Mouse (Mus musculus) liver, embryonic 15.5 days (tissue): Measurements from ENCODE around the gene Lrig1. TPM values are rescaled to one million over a fixed set of nuclear protein-coding genes. Genes with fewer than 3 reads are reported as not detected.

Experiments used
- ATAC-seq: fragments of 200-750 bp; cut with Nextera tagmentation; 2 replicates; pipeline ENCODE4 v1.8.0; 2017; ENCODE audit warnings: moderate number of reproducible peaks, mild to moderate bottlenecking, moderate library complexity; ENCODE audit not compliant: insufficient read depth
- H3K27ac ChIP-seq: fragments of 300-500 bp; sonication (generic); replicated peaks from 2 replicates; pipeline ENCODE4 v1.5.1; 2015; ENCODE audit warnings: mild to moderate bottlenecking, inconsistent platforms
- H3K27me3 ChIP-seq: fragments of 300-500 bp; sonication (generic); 2 replicates; pipeline ENCODE4 v1.6.1; 2015; ENCODE audit warnings: mild to moderate bottlenecking, inconsistent platforms
- H3K36me3 ChIP-seq: fragments of 300-500 bp; sonication (generic); replicated peaks from 2 replicates; pipeline ENCODE4 v1.6.1; 2015; ENCODE audit warnings: moderate library complexity, mild to moderate bottlenecking, inconsistent platforms
- H3K4me1 ChIP-seq: fragments of 300-500 bp; sonication (generic); replicated peaks from 2 replicates; pipeline ENCODE4 v1.6.1; 2015; ENCODE audit warnings: inconsistent platforms
- H3K4me2 ChIP-seq: fragments of 300-500 bp; sonication (generic); 2 replicates; pipeline ENCODE4 v1.6.1; 2015; ENCODE audit warnings: moderate library complexity, mild to moderate bottlenecking, inconsistent platforms
- H3K4me3 ChIP-seq: fragments of 300-500 bp; sonication (generic); replicated peaks from 2 replicates; pipeline ENCODE4 v1.5.1; 2015; ENCODE audit warnings: mild to moderate bottlenecking, inconsistent platforms
- H3K9ac ChIP-seq: fragments of 300-500 bp; sonication (generic); 2 replicates; pipeline ENCODE4 v1.6.1; 2015; ENCODE audit warnings: moderate library complexity, mild to moderate bottlenecking, inconsistent platforms
- H3K9me3 ChIP-seq: fragments of 300-500 bp; sonication (generic); replicated peaks from 2 replicates; pipeline ENCODE4 v1.6.1; 2016; ENCODE audit warnings: inconsistent platforms
- WGBS: fragments of 180-500 bp; shearing (Covaris S2); methylation state at CpG from one replicate; pipeline ENCODE4 v1.1.7; 2015; ENCODE audit warnings: mixed read lengths; ENCODE audit not compliant: insufficient replicate concordance; 5-methylcytosine and 5-hydroxymethylcytosine counted together
- polyA plus RNA-seq: library from polyadenylated mRNA; unstranded; fragments of >200 nt; fragmentation: Nextera tagmentation; extraction: Ambion mirVana; gene quantifications from 2 replicates; pipeline ENCODE4 v1.2.1, GENCODE M21; 2015

Lrig1 gene
- polyA plus RNA-seq, 1 experiment from 2014 or later: 2.7 TPM

DNA sequence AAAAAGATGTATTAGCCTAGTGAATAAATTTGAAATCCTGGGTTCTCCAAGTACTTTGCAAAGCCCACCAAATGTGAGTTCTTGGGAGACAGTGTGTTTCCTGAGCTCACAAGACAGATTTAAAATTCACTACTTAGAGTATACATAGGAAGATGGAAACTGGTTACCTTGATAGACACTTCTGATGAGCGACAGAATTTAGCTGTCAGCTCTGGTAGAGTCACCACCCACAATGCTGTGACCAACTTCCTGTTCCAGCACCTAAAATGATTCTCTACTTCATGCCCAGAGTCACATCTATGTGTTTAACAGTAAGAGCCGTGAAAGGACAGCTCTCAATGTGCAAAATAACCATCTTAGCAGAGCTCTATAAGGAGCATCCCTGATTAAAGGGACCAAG, 27.5 kb downstream of the Lrig1 start:
- 33% methylated on average over 2 of the region's 2 CpGs for WGBS
- Histone ChIP-seq H3K4me1 (peaks cover 20% of the 10 kb centered on the region; the same call in 1 of the 2 replicates), H3K27ac (no peak overlapping the region), H3K9me3 (no peaks in the 10 kb centered on the region), H3K27me3 (peaks cover 6% of the 10 kb centered on the region; the same call in 1 of the 2 replicates), H3K4me2 (no peak overlapping the region), H3K4me3 (no peak overlapping the region), H3K9ac (no peak overlapping the region), H3K36me3 (no peaks in the 10 kb centered on the region)
- ATAC-seq: no peak

DNA sequence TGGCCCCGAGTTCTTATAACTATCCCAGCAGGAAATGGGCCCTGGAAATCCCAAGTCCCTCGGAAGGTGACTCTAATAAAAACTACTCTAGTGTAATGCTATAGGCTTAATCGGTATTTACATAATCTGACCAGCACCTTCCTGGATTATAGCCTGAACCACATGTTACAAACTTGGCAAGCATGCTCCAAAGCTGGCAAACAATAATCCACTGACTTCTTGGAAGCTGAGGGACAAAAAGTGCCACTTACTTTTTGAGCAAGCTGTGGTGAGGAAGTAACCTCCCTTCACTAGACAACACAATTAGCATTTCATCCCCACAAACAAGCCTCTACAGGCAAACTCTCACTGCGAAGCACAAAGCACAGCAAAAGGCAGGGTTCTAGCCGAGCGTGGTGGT, 30.6 kb downstream of the Lrig1 start:
- no peak overlapping the region for H3K9ac ChIP-seq
- H3K9me3 ChIP-seq: no peaks in the 10 kb centered on the region
- H3K4me2 ChIP-seq: no peak overlapping the region
- no peak overlapping the region for H3K27ac ChIP-seq
- H3K4me1 ChIP-seq: no peaks in the 10 kb centered on the region
- H3K4me3 ChIP-seq: no peak overlapping the region
- no peaks in the 10 kb centered on the region for H3K27me3 ChIP-seq
- no peak for ATAC-seq
- WGBS: 55% methylated on average over 6 of the region's 6 CpGs
- H3K36me3 ChIP-seq: no peaks in the 10 kb centered on the region

DNA sequence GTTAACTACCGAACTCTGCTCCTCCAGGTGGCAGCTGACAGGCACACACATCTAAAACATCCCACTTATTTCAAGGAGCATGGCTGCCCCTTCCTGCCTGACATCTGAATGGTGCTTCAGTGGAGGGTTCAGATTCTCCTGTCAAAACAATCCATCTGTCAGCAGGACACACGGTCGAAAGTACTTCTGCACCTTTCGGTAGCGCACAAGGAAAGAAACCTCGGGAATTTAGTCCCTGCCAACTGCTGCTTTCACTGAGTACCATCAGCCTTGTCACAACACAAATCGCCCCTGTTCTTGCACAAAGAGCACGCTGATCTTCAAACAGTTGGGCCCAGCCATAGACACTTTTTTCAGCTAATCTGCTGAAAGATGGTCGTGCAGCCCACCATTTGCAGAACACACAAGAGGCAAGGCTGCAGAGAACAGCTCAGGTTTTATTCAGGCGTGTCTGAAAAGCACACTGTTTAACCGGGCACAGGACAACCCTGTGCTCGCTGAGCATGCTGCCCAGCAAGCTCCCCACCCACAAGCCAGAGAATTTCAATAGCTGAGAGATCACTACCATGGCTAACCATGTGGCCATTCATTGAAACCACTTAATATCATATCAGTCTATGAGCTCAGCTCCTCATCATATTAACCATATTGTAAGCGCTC, 31.6 kb downstream of the Lrig1 start:
- Histone ChIP-seq H3K9me3 (no peaks in the 10 kb centered on the region), H3K4me3 (no peak overlapping the region), H3K27me3 (no peaks in the 10 kb centered on the region), H3K4me2 (no peak overlapping the region), H3K36me3 (no peaks in the 10 kb centered on the region), H3K27ac (no peak overlapping the region), H3K4me1 (0 out of 2 replicates have a peak, but pooled peaks cover 2% of the 10 kb centered on the region), H3K9ac (no peak overlapping the region)
- no peak for ATAC-seq
- 48% methylated on average over 13 of the region's 13 CpGs for WGBS

DNA sequence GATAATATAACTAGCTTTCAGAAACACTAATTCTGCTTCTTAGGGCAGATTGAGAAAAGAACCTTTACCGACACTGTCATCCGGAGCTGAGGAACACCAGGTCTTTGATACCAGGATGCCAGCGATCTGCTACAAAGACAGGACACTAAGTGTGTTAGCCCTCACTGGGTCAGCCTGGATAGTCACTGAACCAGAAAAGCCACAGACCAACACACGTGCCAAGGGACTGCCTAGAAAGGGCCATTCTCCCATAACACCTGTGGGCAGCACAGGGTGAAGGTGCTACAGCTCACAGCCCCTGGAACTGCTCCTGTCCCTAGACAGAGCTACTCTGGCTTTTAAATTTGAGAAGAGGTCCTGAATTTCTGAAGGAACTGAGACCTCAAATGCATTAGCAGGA, 32.8 kb downstream of the Lrig1 start:
- no peak overlapping the region for H3K27ac ChIP-seq
- 0 out of 2 replicates have a peak, but pooled peaks cover 2% of the 10 kb centered on the region for H3K4me1 ChIP-seq

DNA sequence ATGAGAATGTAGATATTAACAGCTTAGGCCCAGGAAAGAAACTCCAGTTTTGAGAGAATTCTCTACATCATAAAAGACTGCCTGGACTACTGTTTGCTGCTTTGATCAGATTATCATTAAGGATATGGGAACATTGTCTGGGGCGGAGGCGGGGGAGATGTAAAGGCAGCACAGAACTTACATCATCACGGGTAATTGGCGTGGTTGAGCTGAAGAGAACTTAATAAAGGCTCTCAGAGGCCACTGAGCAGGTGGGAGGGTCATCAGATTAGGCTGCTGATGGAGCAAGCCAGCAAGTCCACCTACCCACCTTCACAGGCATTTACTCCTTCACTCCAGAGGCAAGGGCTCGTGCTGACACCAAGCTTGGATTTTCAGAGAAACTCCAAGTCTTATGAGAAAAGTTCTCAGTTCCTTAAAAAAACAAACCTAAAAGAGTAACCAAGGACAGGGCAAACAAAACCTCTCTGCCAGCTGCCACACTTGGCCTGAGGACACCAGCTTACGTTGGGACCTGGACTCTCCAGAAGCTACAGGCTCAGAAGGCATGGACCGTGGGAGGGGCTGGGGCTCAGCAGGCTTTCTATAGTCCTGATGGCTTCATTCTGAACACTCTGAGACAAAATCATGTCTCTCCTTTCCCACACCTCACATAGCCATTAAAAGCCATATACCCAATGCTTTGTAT, 33.4 kb downstream of the Lrig1 start:
- Histone ChIP-seq H3K27me3 (no peaks in the 10 kb centered on the region), H3K36me3 (no peaks in the 10 kb centered on the region), H3K27ac (no peak overlapping the region), H3K4me3 (no peak overlapping the region), H3K4me2 (no peak overlapping the region), H3K9ac (no peak overlapping the region), H3K4me1 (0 out of 2 replicates have a peak, but pooled peaks cover 2% of the 10 kb centered on the region), H3K9me3 (no peaks in the 10 kb centered on the region)
- ATAC-seq: no peak
- WGBS: 71% methylated on average over 7 of the region's 7 CpGs

More for the DNA sequence above, 32.8 kb downstream of the Lrig1 start:
- H3K9me3 ChIP-seq: no peaks in the 10 kb centered on the region
- H3K36me3 ChIP-seq: no peaks in the 10 kb centered on the region
- no peaks in the 10 kb centered on the region for H3K27me3 ChIP-seq
- no peak overlapping the region for H3K9ac ChIP-seq
- no peak overlapping the region for H3K4me2 ChIP-seq
- 69% methylated on average over 4 of the region's 4 CpGs for WGBS
- no peak for ATAC-seq
- no peak overlapping the region for H3K4me3 ChIP-seq

DNA sequence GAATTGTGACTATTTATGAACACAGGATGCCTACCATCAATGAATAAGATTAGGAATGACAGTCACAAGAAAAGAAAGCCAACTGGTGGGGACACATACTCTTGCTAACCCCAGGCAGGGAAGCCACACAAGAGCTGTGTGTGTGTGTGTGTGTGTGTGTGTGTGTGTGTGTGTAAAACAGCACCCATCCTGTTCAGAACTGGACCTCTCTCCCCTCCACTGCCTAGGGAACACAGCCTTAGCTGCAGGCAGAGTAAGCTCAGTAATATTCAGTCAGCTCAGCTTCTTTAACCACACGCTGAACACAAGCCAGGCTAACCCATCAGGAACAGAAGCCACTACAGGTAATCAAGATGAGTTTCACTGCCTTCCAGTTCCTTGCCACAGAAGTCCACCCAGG, 34.3 kb downstream of the Lrig1 start:
- no peak overlapping the region for H3K4me2 ChIP-seq
- no peak for ATAC-seq
- H3K27ac ChIP-seq: no peak overlapping the region
- no peaks in the 10 kb centered on the region for H3K9me3 ChIP-seq
- 55% methylated on average over 1 of the region's 1 CpGs for WGBS
- H3K27me3 ChIP-seq: no peaks in the 10 kb centered on the region
- no peaks in the 10 kb centered on the region for H3K36me3 ChIP-seq
- no peak overlapping the region for H3K9ac ChIP-seq
- no peak overlapping the region for H3K4me3 ChIP-seq
- 0 out of 2 replicates have a peak, but pooled peaks cover 2% of the 10 kb centered on the region for H3K4me1 ChIP-seq

DNA sequence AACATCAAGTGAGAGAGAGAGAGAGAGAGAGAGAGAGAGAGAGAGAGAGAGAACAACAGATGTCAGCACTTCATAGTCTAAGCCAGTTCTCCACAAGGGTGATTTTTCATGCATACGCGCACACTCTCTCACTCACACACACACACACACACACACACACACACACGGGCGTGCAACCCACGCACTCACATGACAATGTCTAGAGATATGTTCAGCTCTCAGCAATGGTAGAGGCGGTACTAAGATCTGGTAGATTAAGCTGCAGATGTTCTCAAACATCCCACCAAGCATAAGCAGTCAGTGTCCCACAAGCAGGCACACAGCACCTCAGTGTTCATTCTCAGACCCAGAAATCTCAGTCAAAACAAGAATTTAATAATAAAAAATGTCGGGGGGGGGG, 34.7 kb downstream of the Lrig1 start:
- Histone ChIP-seq H3K27me3 (no peaks in the 10 kb centered on the region), H3K4me1 (0 out of 2 replicates have a peak, but pooled peaks cover 2% of the 10 kb centered on the region), H3K9me3 (no peaks in the 10 kb centered on the region), H3K4me3 (no peak overlapping the region), H3K27ac (no peak overlapping the region), H3K4me2 (no peak overlapping the region), H3K9ac (no peak overlapping the region), H3K36me3 (no peaks in the 10 kb centered on the region)
- no peak for ATAC-seq
- WGBS: 68% methylated on average over 7 of the region's 7 CpGs

DNA sequence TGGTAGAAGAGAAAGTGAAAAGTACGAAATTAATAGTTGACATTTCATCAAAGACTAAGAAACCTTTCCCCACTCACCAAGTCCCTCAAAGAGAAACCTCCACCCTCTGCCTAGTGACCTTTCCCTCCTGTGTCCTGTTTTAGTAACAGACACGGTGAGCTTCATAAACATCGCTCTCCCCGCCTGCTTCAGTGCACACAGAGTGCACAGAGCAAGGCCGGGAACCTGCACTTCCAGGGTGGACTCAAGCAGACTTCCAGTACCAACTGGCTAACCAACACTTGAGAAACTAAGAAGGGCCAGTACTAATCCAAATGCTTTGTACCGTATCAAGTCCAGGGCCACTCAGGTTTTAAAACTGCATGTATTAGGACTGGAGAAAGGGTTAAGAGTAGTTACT, 36.0 kb downstream of the Lrig1 start:
- 70% methylated on average over 6 of the region's 6 CpGs for WGBS
- Histone ChIP-seq H3K27me3 (no peaks in the 10 kb centered on the region), H3K27ac (no peak overlapping the region), H3K36me3 (no peaks in the 10 kb centered on the region), H3K4me3 (no peak overlapping the region), H3K4me1 (0 out of 2 replicates have a peak, but pooled peaks cover 2% of the 10 kb centered on the region), H3K4me2 (no peak overlapping the region), H3K9ac (no peak overlapping the region), H3K9me3 (no peaks in the 10 kb centered on the region)
- no peak for ATAC-seq

DNA sequence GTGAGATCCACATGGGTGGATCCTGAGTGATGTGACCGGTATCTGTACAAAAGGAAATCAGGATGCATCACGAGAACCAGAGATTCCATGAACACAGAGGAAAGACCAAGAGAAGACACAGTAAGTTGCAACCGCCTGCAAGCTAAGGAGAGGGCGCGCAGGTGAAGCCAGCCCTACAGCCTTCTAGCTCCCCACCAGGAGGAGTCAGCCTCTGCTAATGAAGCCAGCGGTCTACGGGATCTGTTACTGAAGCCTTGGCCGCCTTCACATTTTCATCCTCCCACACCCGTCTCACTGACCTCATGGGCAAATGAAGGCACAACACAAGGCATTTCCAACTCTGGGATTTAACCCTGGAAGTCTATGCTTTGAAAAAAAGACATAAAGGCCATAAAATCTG, 38.0 kb downstream of the Lrig1 start:
- WGBS: 77% methylated on average over 9 of the region's 9 CpGs
- H3K27ac ChIP-seq: no peak overlapping the region
- 0 out of 2 replicates have a peak, but pooled peaks cover 2% of the 10 kb centered on the region for H3K4me1 ChIP-seq
- H3K36me3 ChIP-seq: no peaks in the 10 kb centered on the region
- H3K4me3 ChIP-seq: no peak overlapping the region
- no peaks in the 10 kb centered on the region; the same call in 1 of the 2 replicates for H3K27me3 ChIP-seq
- ATAC-seq: no peak
- no peak overlapping the region for H3K4me2 ChIP-seq
- H3K9me3 ChIP-seq: no peaks in the 10 kb centered on the region
- H3K9ac ChIP-seq: no peak overlapping the region

DNA sequence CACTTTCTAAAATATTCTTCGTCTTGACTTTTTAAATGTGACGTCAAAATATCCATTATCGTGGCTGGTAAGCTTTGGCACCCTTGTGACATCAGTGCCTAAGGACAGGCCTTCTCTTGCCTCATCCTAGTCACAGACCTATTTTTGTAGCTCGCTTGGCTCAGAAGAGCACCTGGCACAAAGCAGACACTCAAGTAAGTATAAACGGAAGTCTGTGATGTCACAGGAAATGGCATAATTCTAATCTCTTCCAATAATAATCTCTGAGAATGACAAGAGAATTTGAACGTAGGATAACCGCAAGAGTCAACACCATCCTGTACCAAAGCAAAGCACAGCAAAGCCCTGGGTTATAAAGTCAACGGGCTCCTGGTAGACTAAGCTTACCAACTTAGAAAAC, 38.6 kb downstream of the Lrig1 start:
- ATAC-seq: no peak
- Histone ChIP-seq H3K4me2 (no peak overlapping the region), H3K27me3 (no peaks in the 10 kb centered on the region; the same call in 1 of the 2 replicates), H3K4me3 (no peak overlapping the region), H3K4me1 (0 out of 2 replicates have a peak, but pooled peaks cover 2% of the 10 kb centered on the region), H3K36me3 (no peaks in the 10 kb centered on the region), H3K27ac (no peak overlapping the region), H3K9ac (no peak overlapping the region), H3K9me3 (no peaks in the 10 kb centered on the region)
- WGBS: 73% methylated on average over 8 of the region's 8 CpGs

DNA sequence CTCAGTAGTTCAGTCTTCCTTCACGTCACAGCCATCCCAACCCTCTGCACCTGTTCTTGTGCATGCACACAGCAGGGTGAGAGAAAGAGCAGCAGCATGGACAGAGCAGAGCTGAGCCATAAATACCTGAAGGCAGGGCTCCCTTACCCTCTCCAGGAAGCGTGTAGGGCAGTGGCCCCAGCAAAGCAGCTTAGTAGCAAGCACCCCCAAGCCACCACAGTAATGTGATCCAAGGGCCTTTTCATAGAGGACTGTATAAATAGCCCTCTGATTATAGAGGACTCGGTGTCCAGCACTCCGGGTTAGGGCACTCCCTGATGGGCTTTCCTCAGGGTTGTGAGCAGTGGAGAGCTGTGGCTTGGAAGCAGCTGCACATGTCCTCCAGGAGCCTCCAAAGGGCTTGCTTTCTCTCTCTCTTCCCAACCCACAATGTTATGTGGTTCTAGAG, 40.0 kb downstream of the Lrig1 start:
- H3K4me2 ChIP-seq: no peak overlapping the region
- H3K9ac ChIP-seq: no peak overlapping the region
- no peak overlapping the region for H3K4me3 ChIP-seq
- no peaks in the 10 kb centered on the region for H3K36me3 ChIP-seq
- no peak overlapping the region for H3K27ac ChIP-seq
- 0 out of 2 replicates have a peak, but pooled peaks cover 2% of the 10 kb centered on the region for H3K4me1 ChIP-seq
- H3K27me3 ChIP-seq: no peaks in the 10 kb centered on the region; the same call in 1 of the 2 replicates
- no peaks in the 10 kb centered on the region for H3K9me3 ChIP-seq
- ATAC-seq: no peak
- WGBS: 67% methylated on average over 4 of the region's 4 CpGs
